Mouse (Mus musculus) heart, embryonic 16.5 days (tissue): ENCODE results near the gene 1700008O03Rik. TPM values are rescaled to one million over a fixed set of nuclear protein-coding genes. Genes with fewer than 3 reads are reported as not detected.
A peak's percentile ranks its signal among the peaks of the same experiment; 100 is the strongest.

Source experiments
- ATAC-seq: fragments of 200-750 bp; cut with Nextera tagmentation; replicated peaks from 2 replicates; pipeline ENCODE4 v1.8.0; 2017; ENCODE audit warnings: moderate number of reproducible peaks; ENCODE audit not compliant: insufficient read depth, low FRiP score; ENCODE audit errors: extremely low read depth
- H3K27ac ChIP-seq: fragments of 300-500 bp; sonication (generic); 2 replicates; pipeline ENCODE4 v1.5.1; 2014; ENCODE audit warnings: mild to moderate bottlenecking, low read length, control low read depth, moderate library complexity
- H3K27me3 ChIP-seq: fragments of 300-500 bp; sonication (generic); 2 replicates; pipeline ENCODE4 v1.6.1; 2014; ENCODE audit warnings: low read length, mixed read lengths; ENCODE audit not compliant: control insufficient read depth, insufficient read depth
- H3K36me3 ChIP-seq: fragments of 300-500 bp; sonication (generic); 2 replicates; pipeline ENCODE4 v1.6.1; 2014; ENCODE audit not compliant: control insufficient read depth, insufficient read depth
- H3K4me1 ChIP-seq: fragments of 300-500 bp; sonication (generic); 2 replicates; pipeline ENCODE4 v1.6.1; 2014; ENCODE audit warnings: low read length, mixed read lengths; ENCODE audit not compliant: control insufficient read depth, insufficient read depth
- H3K4me2 ChIP-seq: fragments of 300-500 bp; sonication (generic); 2 replicates; pipeline ENCODE4 v1.6.1; 2014; ENCODE audit warnings: low read depth, mild to moderate bottlenecking, control low read depth, low read length
- H3K4me3 ChIP-seq: fragments of 300-500 bp; sonication (generic); 2 replicates; pipeline ENCODE4 v1.5.1; 2014; ENCODE audit warnings: mild to moderate bottlenecking, control low read depth, low read length
- H3K9ac ChIP-seq: fragments of 300-500 bp; sonication (generic); 2 replicates; pipeline ENCODE4 v1.6.1; 2014; ENCODE audit warnings: low read length, control low read depth
- H3K9me3 ChIP-seq: fragments of 300-500 bp; sonication (generic); replicated peaks from 2 replicates; pipeline ENCODE4 v1.6.1; 2016; ENCODE audit warnings: low read length; ENCODE audit not compliant: control insufficient read depth
- WGBS: fragments of 180-500 bp; shearing (Covaris S2); extraction: QIAGEN DNeasy Blood & Tissue Kit; methylation state at CpG from one replicate; pipeline ENCODE4 v1.1.7; 2014; 5-methylcytosine and 5-hydroxymethylcytosine counted together
- polyA plus RNA-seq: library from polyadenylated mRNA; unstranded; fragments of >200 nt; fragmentation: Nextera tagmentation; extraction: Ambion mirVana; gene quantifications from 2 replicates; pipeline ENCODE4 v1.2.1, GENCODE M21; 2015

The 1700008O03Rik gene
- polyA plus RNA-seq, 1 experiment from 2014 or later, result 0.32 TPM

- H3K9me3 ChIP-seq, result no peaks in the 10 kb centered on the region
- no peak overlapping the region for H3K4me3 ChIP-seq
- no peak overlapping the region for H3K4me2 ChIP-seq
- no peak overlapping the region for H3K27ac ChIP-seq
- H3K4me1 ChIP-seq, result no peaks in the 10 kb centered on the region
- ATAC-seq, result no peak
- H3K36me3 ChIP-seq, result no peaks in the 10 kb centered on the region
- H3K27me3 ChIP-seq, result peaks cover 54% of the 10 kb centered on the region
- no peak overlapping the region for H3K9ac ChIP-seq
- WGBS, result 60% methylated on average over 5 of the region's 5 CpGs
These were observed 43.9 kb downstream of the 1700008O03Rik start for GRCm38 (mm10) chr7:44341714-44342113.

GRCm38 (mm10) chr7:44341119-44341518 lies 44.5 kb downstream of the 1700008O03Rik start:
- no peak overlapping the region for H3K27ac ChIP-seq
- H3K9me3 ChIP-seq, result no peaks in the 10 kb centered on the region
- no peaks in the 10 kb centered on the region for H3K4me1 ChIP-seq
- no peak overlapping the region for H3K9ac ChIP-seq
- H3K36me3 ChIP-seq, result no peaks in the 10 kb centered on the region
- no peak overlapping the region for H3K4me2 ChIP-seq
- 73% methylated on average over 10 of the region's 10 CpGs for WGBS
- peaks cover 57% of the 10 kb centered on the region for H3K27me3 ChIP-seq
- no peak for ATAC-seq
- no peak overlapping the region for H3K4me3 ChIP-seq

GRCm38 (mm10) chr7:44340226-44340625 lies 45.4 kb downstream of the 1700008O03Rik start:
- Histone ChIP-seq H3K27ac (no peak overlapping the region), H3K36me3 (no peaks in the 10 kb centered on the region), H3K27me3 (peaks cover 63% of the 10 kb centered on the region), H3K4me3 (no peak overlapping the region), H3K4me1 (no peaks in the 10 kb centered on the region), H3K9me3 (no peaks in the 10 kb centered on the region), H3K9ac (no peak overlapping the region), H3K4me2 (no peak overlapping the region)
- WGBS, result 56% methylated on average over 6 of the region's 6 CpGs
- ATAC-seq, result no peak

- Histone ChIP-seq H3K36me3 (no peaks in the 10 kb centered on the region), H3K4me1 (no peaks in the 10 kb centered on the region), H3K27ac (no peak overlapping the region), H3K4me2 (no peak overlapping the region), H3K9me3 (no peaks in the 10 kb centered on the region), H3K4me3 (no peak overlapping the region), H3K27me3 (peaks cover 77% of the 10 kb centered on the region), H3K9ac (no peak overlapping the region)
- WGBS, result 5% methylated on average over 32 of the region's 32 CpGs
- ATAC-seq, result no peak
These were observed 48.3 kb downstream of the 1700008O03Rik start for GRCm38 (mm10) chr7:44337121-44337849.

GRCm38 (mm10) chr7:44336046-44337021 lies 49.3 kb downstream of the 1700008O03Rik start:
- ATAC-seq, result no peak
- 5% methylated on average over 34 of the region's 54 CpGs for WGBS
- peaks cover 80% of the 10 kb centered on the region for H3K27me3 ChIP-seq

GRCm38 (mm10) chr7:44335031-44335878 lies 50.4 kb downstream of the 1700008O03Rik start:
- no peak for ATAC-seq
- H3K9ac ChIP-seq, result no peak overlapping the region
- WGBS, result 4% methylated on average over 23 of the region's 40 CpGs

More at GRCm38 (mm10) chr7:44336046-44337021, 49.3 kb downstream of the 1700008O03Rik start:
- Histone ChIP-seq H3K9ac (no peak overlapping the region), H3K4me2 (peak overlapping the region; percentile 58), H3K9me3 (no peaks in the 10 kb centered on the region), H3K27ac (no peak overlapping the region), H3K36me3 (no peaks in the 10 kb centered on the region), H3K4me1 (no peaks in the 10 kb centered on the region), H3K4me3 (peak overlapping the region; percentile 33)

GRCm38 (mm10) chr7:44334139-44334538 lies 51.5 kb downstream of the 1700008O03Rik start:
- WGBS, result 56% methylated on average over 14 of the region's 14 CpGs
- Histone ChIP-seq H3K9ac (no peak overlapping the region), H3K4me3 (no peak overlapping the region), H3K27me3 (peaks cover 64% of the 10 kb centered on the region), H3K36me3 (no peaks in the 10 kb centered on the region), H3K4me2 (no peak overlapping the region), H3K4me1 (no peaks in the 10 kb centered on the region), H3K27ac (no peak overlapping the region), H3K9me3 (no peaks in the 10 kb centered on the region)
- ATAC-seq, result no peak

More at GRCm38 (mm10) chr7:44335031-44335878, 50.4 kb downstream of the 1700008O03Rik start:
- peak overlapping the region; percentile 58 for H3K4me2 ChIP-seq
- H3K36me3 ChIP-seq, result no peaks in the 10 kb centered on the region
- H3K27me3 ChIP-seq, result peaks cover 73% of the 10 kb centered on the region
- no peaks in the 10 kb centered on the region for H3K4me1 ChIP-seq
- peak overlapping the region; percentile 33 for H3K4me3 ChIP-seq
- no peaks in the 10 kb centered on the region for H3K9me3 ChIP-seq
- no peak overlapping the region for H3K27ac ChIP-seq

- Histone ChIP-seq H3K27me3 (peaks cover 49% of the 10 kb centered on the region), H3K4me1 (no peaks in the 10 kb centered on the region), H3K4me3 (no peak overlapping the region), H3K9ac (no peak overlapping the region), H3K4me2 (no peak overlapping the region), H3K36me3 (no peaks in the 10 kb centered on the region), H3K9me3 (no peaks in the 10 kb centered on the region), H3K27ac (no peak overlapping the region)
- 38% methylated on average over 3 of the region's 3 CpGs for WGBS
- no peak for ATAC-seq
These were observed 53.3 kb downstream of the 1700008O03Rik start for GRCm38 (mm10) chr7:44332336-44332735.
